Mouse (Mus musculus) forebrain, postnatal 0 days (tissue): ENCODE results near the gene Stc2. TPM values are rescaled to one million over a fixed set of nuclear protein-coding genes. Genes with fewer than 3 reads are reported as not detected.

Source experiments
- ATAC-seq: fragments of 200-750 bp; cut with Nextera tagmentation; 2 replicates; pipeline ENCODE4 v1.8.0; 2017; ENCODE audit warnings: mild to moderate bottlenecking, moderate library complexity
- DNase-seq: peaks from one replicate; pipeline ENCODE4 v3.0.0-alpha.2; 2015
- H3K27ac ChIP-seq: fragments of 300-500 bp; sonication (generic); 2 replicates; pipeline ENCODE4 v1.5.1; 2014; ENCODE audit warnings: low read depth, mild to moderate bottlenecking, antibody characterized with exemption, low read length, moderate library complexity, mixed read lengths
- H3K27me3 ChIP-seq: fragments of 300-500 bp; sonication (generic); 2 replicates; pipeline ENCODE4 v1.6.1; 2014; ENCODE audit warnings: mild to moderate bottlenecking, low read length, mixed read lengths; ENCODE audit not compliant: insufficient read depth
- H3K36me3 ChIP-seq: fragments of 300-500 bp; sonication (generic); 2 replicates; pipeline ENCODE4 v1.6.1; 2014; ENCODE audit warnings: mild to moderate bottlenecking, moderate library complexity; ENCODE audit not compliant: insufficient read depth
- H3K4me1 ChIP-seq: fragments of 300-500 bp; sonication (generic); 2 replicates; pipeline ENCODE4 v1.6.1; 2014; ENCODE audit warnings: antibody characterized with exemption; ENCODE audit not compliant: insufficient read depth
- H3K4me2 ChIP-seq: fragments of 300-500 bp; sonication (generic); 2 replicates; pipeline ENCODE4 v1.6.1; 2014; ENCODE audit warnings: low read depth, mild to moderate bottlenecking, moderate library complexity
- H3K4me3 ChIP-seq: fragments of 300-500 bp; sonication (generic); 2 replicates; pipeline ENCODE4 v1.5.1; 2014; ENCODE audit warnings: low read depth, low read length, mixed read lengths
- H3K9ac ChIP-seq: fragments of 300-500 bp; sonication (generic); 2 replicates; pipeline ENCODE4 v1.6.1; 2014; ENCODE audit warnings: mild to moderate bottlenecking
- H3K9me3 ChIP-seq: fragments of 300-500 bp; sonication (generic); 2 replicates; pipeline ENCODE4 v1.6.1; 2016; ENCODE audit warnings: low read length
- CTCF ChIP-seq: sonication (generic); IDR thresholded peaks from 2 replicates; pipeline ENCODE4 v1.5.1; 2016; ENCODE audit warnings: antibody characterized with exemption, control low read depth, low read depth
- WGBS: fragments of 180-500 bp; shearing (Covaris S2); extraction: QIAGEN DNeasy Blood & Tissue Kit; methylation state at CpG from one replicate; pipeline ENCODE4 v1.1.7; 2014; 5-methylcytosine and 5-hydroxymethylcytosine counted together
- polyA plus RNA-seq: library from polyadenylated mRNA; unstranded; fragments of >200 nt; fragmentation: Nextera tagmentation; extraction: Ambion mirVana; gene quantifications from 2 replicates; pipeline ENCODE4 v1.2.1, GENCODE M21; 2015
- total RNA-seq: library from RNA; depleted of rRNA; stranded (reverse); fragments of >200 nt; gene quantifications from 2 replicates; pipeline ENCODE4 v1.2.3, GENCODE M21; 2014

The Stc2 gene
- total and polyA plus RNA-seq, 2 experiments from 2014 or later, result 1.3 to 4.7 TPM

- 90% methylated on average over 2 of the region's 2 CpGs for WGBS
- no peak for DNase-seq
- no peaks in the 10 kb centered on the region for H3K9me3 ChIP-seq
Measured at GRCm38 (mm10) chr11:31366421-31366820, 3.5 kb downstream of the Stc2 start.

GRCm38 (mm10) chr11:31365981-31366380 lies 3.9 kb downstream of the Stc2 start:
- Histone ChIP-seq H3K36me3 (no peaks in the 10 kb centered on the region), H3K27ac (no peak overlapping the region), H3K4me1 (no peaks in the 10 kb centered on the region), H3K9me3 (no peaks in the 10 kb centered on the region), H3K4me2 (no peak overlapping the region), H3K27me3 (peaks cover 6% of the 10 kb centered on the region), H3K4me3 (no peak overlapping the region), H3K9ac (no peak overlapping the region)
- 85% methylated on average over 2 of the region's 2 CpGs for WGBS
- ATAC-seq, result no peak
- TF ChIP-seq CTCF, result no peak
- DNase-seq, result no peak

More at GRCm38 (mm10) chr11:31366421-31366820, 3.5 kb downstream of the Stc2 start:
- no peak for TF ChIP-seq CTCF
- Histone ChIP-seq H3K36me3 (no peaks in the 10 kb centered on the region), H3K4me2 (no peak overlapping the region), H3K4me1 (peaks cover 3% of the 10 kb centered on the region; the same call in 1 of the 2 replicates), H3K27ac (no peak overlapping the region), H3K9ac (no peak overlapping the region), H3K27me3 (peaks cover 10% of the 10 kb centered on the region), H3K4me3 (no peak overlapping the region)
- no peak for ATAC-seq

- Histone ChIP-seq H3K27me3 (no peaks in the 10 kb centered on the region; the same call in 1 of the 2 replicates), H3K4me2 (no peak overlapping the region), H3K4me3 (no peak overlapping the region), H3K4me1 (no peaks in the 10 kb centered on the region), H3K9ac (no peak overlapping the region), H3K27ac (no peak overlapping the region), H3K9me3 (no peaks in the 10 kb centered on the region), H3K36me3 (no peaks in the 10 kb centered on the region)
- ATAC-seq (no peak), DNase-seq (no peak)
- WGBS, result 83% methylated on average over 8 of the region's 8 CpGs
- TF ChIP-seq CTCF, result no peak
Measured at GRCm38 (mm10) chr11:31365280-31365679, 4.6 kb downstream of the Stc2 start.

GRCm38 (mm10) chr11:31362856-31363255 lies 7.0 kb downstream of the Stc2 start:
- 89% methylated on average over 1 of the region's 1 CpGs for WGBS
- Histone ChIP-seq H3K4me2 (no peak overlapping the region), H3K27me3 (no peaks in the 10 kb centered on the region; the same call in 1 of the 2 replicates), H3K9ac (no peak overlapping the region), H3K27ac (no peak overlapping the region), H3K9me3 (no peaks in the 10 kb centered on the region), H3K4me3 (no peak overlapping the region), H3K4me1 (no peaks in the 10 kb centered on the region), H3K36me3 (no peaks in the 10 kb centered on the region)
- no peak for TF ChIP-seq CTCF
- no peak for ATAC-seq
- DNase-seq, result no peak

- Histone ChIP-seq H3K4me3 (no peak overlapping the region), H3K4me2 (no peak overlapping the region), H3K27me3 (no peaks in the 10 kb centered on the region; the same call in 1 of the 2 replicates), H3K9ac (no peak overlapping the region), H3K9me3 (no peaks in the 10 kb centered on the region), H3K4me1 (no peaks in the 10 kb centered on the region), H3K36me3 (no peaks in the 10 kb centered on the region), H3K27ac (no peak overlapping the region)
- ATAC-seq (no peak), DNase-seq (no peak)
- TF ChIP-seq CTCF, result no peak
- 68% methylated on average over 3 of the region's 3 CpGs for WGBS
Measured at GRCm38 (mm10) chr11:31362330-31362729, 7.5 kb downstream of the Stc2 start.

GRCm38 (mm10) chr11:31361047-31361446 lies 8.8 kb downstream of the Stc2 start:
- no peak overlapping the region for H3K9ac ChIP-seq
- DNase-seq (no peak), ATAC-seq (no peak)
- no peak for TF ChIP-seq CTCF
- H3K4me3 ChIP-seq, result no peak overlapping the region
- no peaks in the 10 kb centered on the region for H3K36me3 ChIP-seq
- H3K9me3 ChIP-seq, result no peaks in the 10 kb centered on the region
- WGBS, result 96% methylated on average over 4 of the region's 4 CpGs
- no peak overlapping the region for H3K4me2 ChIP-seq
- H3K4me1 ChIP-seq, result no peaks in the 10 kb centered on the region
- H3K27ac ChIP-seq, result no peak overlapping the region
- H3K27me3 ChIP-seq, result no peaks in the 10 kb centered on the region

- no peaks in the 10 kb centered on the region for H3K36me3 ChIP-seq
- H3K9ac ChIP-seq, result no peak overlapping the region
- H3K4me3 ChIP-seq, result no peak overlapping the region
- H3K4me1 ChIP-seq, result no peaks in the 10 kb centered on the region
- H3K4me2 ChIP-seq, result no peak overlapping the region
- H3K27me3 ChIP-seq, result no peaks in the 10 kb centered on the region
- TF ChIP-seq CTCF, result no peak
- H3K9me3 ChIP-seq, result no peaks in the 10 kb centered on the region
- WGBS, result 90% methylated on average over 6 of the region's 6 CpGs
- H3K27ac ChIP-seq, result no peak overlapping the region
- ATAC-seq, result no peak
- no peak for DNase-seq
Measured at GRCm38 (mm10) chr11:31359283-31359902, 10.5 kb downstream of the Stc2 start.
